Mouse (Mus musculus) brain, adult 10 weeks (tissue): Measurements from ENCODE around the gene Gemin8. TPM values are rescaled to one million over a fixed set of nuclear protein-coding genes. Genes with fewer than 3 reads are reported as not detected.

ENCODE experiments used
- polyA plus RNA-seq: library from polyadenylated mRNA; stranded (reverse); fragments of 350-450 nt; fragmentation: Illumina TruSeq; extraction: RNeasy Lipid Tissue Mini Kit (QIAGEN cat#74804); gene quantifications from one replicate; pipeline ENCODE4 v1.2.3, GENCODE M21; 2015; ENCODE audit warnings: low read depth, low replicate concordance

Gene Gemin8
- 16.7 TPM for polyA plus RNA-seq

GRCm38 (mm10) chrX:166169892-166170799 lies at the start of gene Gemin8:
Gene Gemin8 (plus strand): TSS chrX:166170454.

GRCm38 (mm10) chrX:166238831-166239460 lies 68.7 kb downstream of the Gemin8 start, which contains the start of gene Gpm6b:
Gene Gpm6b (plus strand): TSS chrX:166238911.

Other genes starting within 250 kb of the Gemin8 start
- 721 TPM for gene Gpm6b, start 68.5 kb downstream of the Gemin8 start, polyA plus RNA-seq